Mouse (Mus musculus): Measurements from ENCODE around the gene Nol11.

The Nol11 gene

GRCm38 (mm10) chr11:107188565-107189552 is at the start of gene Nol11:
Gene Nol11, minus strand, starts transcription at chr11:107189381.
- DNase-seq (ENCODE audit: low spot score in 2 of 2) = peak; percentile 98 to 99

GRCm38 (mm10) chr11:107238506-107238905 is 49.3 kb upstream of the Nol11 start:
- DNase-seq (ENCODE audit: low spot score in 2 of 2) = no peak

- DNase-seq (ENCODE audit: low spot score in 2 of 2) = no peak
Measured at GRCm38 (mm10) chr11:107237532-107237931, 48.4 kb upstream of the Nol11 start.

- DNase-seq (ENCODE audit: low spot score in 2 of 2) = no peak
Measured at GRCm38 (mm10) chr11:107233252-107233890, 44.2 kb upstream of the Nol11 start.

- DNase-seq (ENCODE audit: low spot score in 2 of 2) = no peak
Measured at GRCm38 (mm10) chr11:107230128-107230527, 40.9 kb upstream of the Nol11 start.

- DNase-seq (ENCODE audit: low spot score in 2 of 2) = no peak
Measured at GRCm38 (mm10) chr11:107226431-107226830, 37.2 kb upstream of the Nol11 start.

- DNase-seq (ENCODE audit: low spot score in 2 of 2) = no peak
Measured at GRCm38 (mm10) chr11:107226013-107226412, 36.8 kb upstream of the Nol11 start.

- DNase-seq (ENCODE audit: low spot score in 2 of 2) = no peak
Measured at GRCm38 (mm10) chr11:107225301-107225700, 36.1 kb upstream of the Nol11 start.

- no peak for DNase-seq (ENCODE audit: low spot score in 2 of 2)
Measured at GRCm38 (mm10) chr11:107223667-107224214, 34.6 kb upstream of the Nol11 start.

- DNase-seq (ENCODE audit: low spot score in 2 of 2) = peak in 1 of 2 experiments; percentile 40
Measured at GRCm38 (mm10) chr11:107223169-107223561, 34.0 kb upstream of the Nol11 start.

GRCm38 (mm10) chr11:107222531-107223168 is 33.5 kb upstream of the Nol11 start:
- no peak for DNase-seq (ENCODE audit: low spot score in 2 of 2)

- DNase-seq (ENCODE audit: low spot score in 2 of 2) = no peak
Measured at GRCm38 (mm10) chr11:107215111-107215510, 25.9 kb upstream of the Nol11 start.

- DNase-seq (ENCODE audit: low spot score in 2 of 2) = no peak
Measured at GRCm38 (mm10) chr11:107213745-107214144, 24.6 kb upstream of the Nol11 start.

- no peak for DNase-seq (ENCODE audit: low spot score in 2 of 2)
Measured at GRCm38 (mm10) chr11:107209818-107210217, 20.6 kb upstream of the Nol11 start.

GRCm38 (mm10) chr11:107201773-107202172 is 12.6 kb upstream of the Nol11 start:
- DNase-seq (ENCODE audit: low spot score in 2 of 2) = no peak

GRCm38 (mm10) chr11:107199281-107199680 is 10.1 kb upstream of the Nol11 start:
- no peak for DNase-seq (ENCODE audit: low spot score in 2 of 2)

GRCm38 (mm10) chr11:107195334-107195733 is 6.2 kb upstream of the Nol11 start:
- no peak for DNase-seq (ENCODE audit: low spot score in 2 of 2)

- no peak for DNase-seq (ENCODE audit: low spot score in 2 of 2)
Measured at GRCm38 (mm10) chr11:107190376-107190775, 1.2 kb upstream of the Nol11 start.

GRCm38 (mm10) chr11:107183777-107184176 is 5.4 kb downstream of the Nol11 start:
- no peak for DNase-seq (ENCODE audit: low spot score in 2 of 2)

GRCm38 (mm10) chr11:107161215-107161614 is 28.0 kb downstream of the Nol11 start:
- no peak for DNase-seq (ENCODE audit: low spot score in 2 of 2)

- DNase-seq (ENCODE audit: low spot score in 2 of 2) = no peak
Measured at GRCm38 (mm10) chr11:107159034-107159433, 30.1 kb downstream of the Nol11 start.
